Mouse (Mus musculus) left cerebral cortex, postnatal 25 days (tissue): ENCODE results near the gene Srbd1. TPM values are rescaled to one million over a fixed set of nuclear protein-coding genes. Genes with fewer than 3 reads are reported as not detected.

Experiments used
- DNase-seq, 2 experiments: peaks; one replicate each; pipeline ENCODE4 v3.0.0; 2022; ENCODE audit warnings: low spot score in 2 of 2, mixed read lengths in 1 of 2
- intact Hi-C: fragments of 180-260 bp; cut with DNase I; formaldehyde crosslinking; loops from one replicate; pipeline ENCODE4 v1.15.1; 2025
- total RNA-seq, 2 experiments: library from RNA; stranded (reverse); gene quantifications; 2 replicates each; pipeline ENCODE4 v1.2.3; 2021

Gene Srbd1
- total RNA-seq, 2 experiments from 2014 or later, result 14.8 to 15.5 TPM

DNA sequence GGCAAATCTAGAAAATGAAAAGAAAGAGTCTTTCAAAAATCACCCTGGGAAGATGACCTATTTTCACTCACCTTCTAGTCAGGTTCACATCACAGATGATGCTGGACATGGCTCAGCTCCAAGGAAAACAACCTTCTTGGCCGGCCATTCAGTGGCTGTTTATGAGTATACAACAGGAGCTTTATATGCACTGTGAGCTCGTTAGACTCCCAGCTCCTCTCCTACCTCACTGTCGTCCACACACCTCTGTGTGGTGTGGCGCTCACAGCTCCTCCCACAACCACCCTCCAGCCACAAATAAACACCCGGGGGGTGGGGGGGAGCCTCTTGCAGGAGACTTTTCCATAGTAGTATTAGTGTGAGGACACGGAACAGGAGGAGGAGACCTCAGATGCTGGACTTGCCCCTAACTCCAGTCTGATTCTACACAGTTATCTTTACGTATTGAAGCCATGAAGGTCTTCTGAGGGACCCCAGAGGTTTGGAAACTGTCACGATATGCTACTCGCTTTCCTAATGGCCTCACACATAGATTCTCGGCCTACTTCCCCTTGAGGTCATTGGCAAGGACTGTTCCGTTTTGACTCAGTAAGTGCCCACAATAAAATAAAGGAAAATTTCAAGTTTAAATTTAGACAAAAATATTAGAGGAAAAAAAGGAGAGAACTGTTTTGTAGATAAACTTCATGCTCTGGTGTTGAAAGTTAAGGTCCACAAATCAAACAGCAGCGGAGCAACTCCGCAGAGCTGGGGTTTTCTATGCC, 104.6 kb downstream of the Srbd1 start:
- no peak for DNase-seq
- intact Hi-C loops, result no loop called here

- no peak for DNase-seq
- intact Hi-C loops, result no loop called here
Observed at GRCm38 (mm10) chr17:86039741-86040140, 105.2 kb downstream of the Srbd1 start.

- intact Hi-C loops, result no loop called here
- no peak for DNase-seq
Observed at GRCm38 (mm10) chr17:86038211-86038648, 106.7 kb downstream of the Srbd1 start.

- intact Hi-C loops, result no loop called here
- DNase-seq, result no peak
Observed at GRCm38 (mm10) chr17:86035576-86035975, 109.4 kb downstream of the Srbd1 start.

DNA sequence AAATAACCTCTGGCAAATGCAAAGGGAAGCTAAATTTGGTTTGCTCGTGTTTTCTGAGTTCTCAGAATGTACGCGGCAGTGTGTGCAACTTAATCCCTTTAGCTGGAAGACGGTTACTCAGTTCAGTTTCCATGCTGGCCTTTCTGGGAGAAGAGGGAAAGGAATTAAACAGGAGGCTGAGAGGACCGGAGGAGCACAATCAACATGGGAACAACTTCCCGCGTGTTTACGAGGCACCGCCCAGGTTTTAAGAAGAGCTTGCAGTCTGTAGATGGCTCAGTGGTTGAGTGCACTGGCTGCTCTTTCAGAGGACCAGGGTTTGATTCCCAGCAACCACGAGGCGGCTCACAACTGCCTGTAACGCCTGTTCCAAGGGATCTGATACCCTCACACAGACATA, 109.8 kb downstream of the Srbd1 start:
- DNase-seq, result no peak
- intact Hi-C loops, result no loop called here

DNA sequence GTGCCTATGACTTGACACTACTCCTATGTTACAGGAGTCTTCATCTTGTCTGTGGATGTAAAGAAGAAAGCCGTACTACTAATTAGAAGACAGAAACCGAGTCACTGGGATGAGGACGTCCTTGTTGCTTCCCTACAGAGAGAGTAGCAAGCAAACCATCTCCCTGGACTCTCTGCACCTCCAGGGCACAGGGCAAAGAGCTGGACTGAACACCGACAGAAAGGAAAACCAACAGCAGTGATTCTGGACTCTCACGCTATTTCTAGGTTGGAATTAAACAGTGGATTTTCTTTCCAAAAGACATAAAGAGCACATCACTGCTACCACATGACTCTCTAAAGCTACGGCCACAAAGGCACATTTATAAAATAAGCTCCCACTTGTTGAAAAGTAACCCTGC, 110.3 kb downstream of the Srbd1 start:
- intact Hi-C loops, result no loop called here
- no peak for DNase-seq

GRCm38 (mm10) chr17:86032113-86032714, 112.8 kb downstream of the Srbd1 start:
- DNase-seq, result no peak
- intact Hi-C loops, result no loop called here

- no peak for DNase-seq
- intact Hi-C loops, result no loop called here
Observed at GRCm38 (mm10) chr17:86030016-86030415, 115.0 kb downstream of the Srbd1 start.

DNA sequence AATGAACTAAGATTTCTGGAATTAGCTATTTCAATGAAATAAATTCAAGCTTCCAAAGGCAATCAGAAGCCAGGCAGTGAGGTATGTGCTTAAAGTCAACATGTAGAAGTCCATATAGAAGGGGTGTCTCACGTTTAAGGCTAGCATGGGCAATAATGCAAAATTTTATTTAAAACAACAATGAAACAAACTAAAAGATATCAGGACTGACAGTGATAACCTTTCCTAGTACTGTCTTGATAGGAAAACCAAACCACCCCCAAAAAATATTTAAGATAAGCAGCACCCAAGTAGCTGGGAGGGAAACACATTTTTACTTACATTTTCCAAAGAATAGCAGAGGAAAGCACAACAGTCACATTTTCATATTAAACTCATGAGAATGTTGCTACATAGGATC, 115.8 kb downstream of the Srbd1 start:
- intact Hi-C loops, result no loop called here
- DNase-seq, result no peak

GRCm38 (mm10) chr17:86027577-86028199, 117.3 kb downstream of the Srbd1 start:
- DNase-seq, result no peak
- intact Hi-C loops, result no loop called here

DNA sequence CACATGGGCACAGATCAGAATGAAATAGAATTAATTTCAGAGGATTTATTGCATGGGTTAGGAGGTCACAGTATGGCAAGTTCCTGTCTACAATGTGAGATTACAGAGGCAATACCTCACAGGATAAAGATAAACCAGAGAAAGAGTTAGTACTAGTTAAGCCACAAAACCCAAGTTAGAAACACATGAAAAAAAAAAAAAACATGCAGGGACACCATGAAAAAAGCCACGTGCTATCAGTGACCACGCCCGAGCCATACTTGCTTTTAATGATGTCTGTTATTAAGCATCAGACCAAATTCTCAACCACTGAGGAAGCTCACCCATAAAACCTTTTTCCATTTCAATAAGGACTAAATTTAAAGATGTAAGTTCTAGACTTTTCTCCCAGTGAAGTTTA, 120.4 kb downstream of the Srbd1 start:
- intact Hi-C loops, result no loop called here
- DNase-seq, result no peak

GRCm38 (mm10) chr17:86022366-86022765, 122.6 kb downstream of the Srbd1 start:
- no peak for DNase-seq
- intact Hi-C loops, result no loop called here

DNA sequence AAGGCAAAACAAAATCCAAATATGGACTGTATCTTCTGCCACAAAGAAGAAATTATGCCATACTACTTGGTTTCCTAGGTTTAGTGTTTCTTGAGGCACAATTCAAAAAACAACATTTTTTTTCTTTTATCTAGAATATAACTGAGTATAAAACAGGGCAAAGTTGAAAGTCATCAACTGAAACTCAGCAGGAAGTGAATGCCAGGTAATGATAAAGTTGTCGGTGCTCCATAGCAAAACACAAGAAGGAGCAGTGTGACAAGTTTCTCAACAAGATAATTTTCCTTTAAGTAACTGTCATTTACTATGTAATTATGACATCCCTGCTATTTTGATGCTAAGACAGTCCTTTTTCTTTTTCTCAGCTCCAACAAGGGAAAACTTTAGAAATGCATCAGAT, 123.2 kb downstream of the Srbd1 start:
- intact Hi-C loops, result no loop called here

DNA sequence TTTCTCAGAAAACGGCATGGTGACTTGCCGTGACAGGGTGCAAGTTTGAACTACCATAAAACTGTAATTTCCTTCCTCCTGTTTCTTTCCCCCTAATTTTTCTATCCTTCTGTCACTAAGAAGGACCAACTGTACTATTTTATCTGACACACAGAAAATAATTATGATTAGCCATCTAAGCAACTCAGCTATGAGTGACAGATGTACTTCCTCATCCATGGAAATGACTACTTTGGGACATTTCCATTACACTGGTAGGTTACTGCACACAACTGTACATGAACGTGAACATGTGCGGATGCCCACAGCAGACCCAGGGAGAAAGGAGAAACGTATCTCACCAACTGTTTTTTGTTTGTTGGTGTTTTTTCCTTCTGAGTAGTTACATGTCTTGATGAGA, 123.7 kb downstream of the Srbd1 start:
- DNase-seq, result no peak
- intact Hi-C loops, result no loop called here

More for the DNA sequence above, 123.2 kb downstream of the Srbd1 start:
- no peak for DNase-seq

DNA sequence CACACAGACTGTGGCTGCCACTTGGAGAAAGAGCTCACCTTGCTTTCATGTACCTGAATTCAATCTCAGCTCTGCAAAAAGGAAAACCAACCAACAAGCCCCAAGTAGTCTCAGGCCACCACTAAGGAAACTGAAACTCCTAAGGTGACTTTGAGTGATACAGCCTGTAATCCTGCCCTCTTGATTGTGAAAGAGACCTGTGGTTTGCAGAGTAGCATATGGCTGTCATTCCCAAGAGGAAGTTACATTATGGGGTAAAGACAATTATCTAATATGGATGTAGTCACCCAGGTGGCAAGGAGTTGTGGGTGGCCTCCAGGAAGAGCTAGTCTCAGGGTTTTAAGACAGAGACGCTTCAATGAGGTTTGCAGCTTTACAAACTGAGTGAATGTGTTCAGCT, 125.2 kb downstream of the Srbd1 start:
- intact Hi-C loops, result no loop called here

GRCm38 (mm10) chr17:86014246-86014645, 130.7 kb downstream of the Srbd1 start:
- DNase-seq, result no peak
- intact Hi-C loops, result loop anchor here (2.0 kb wide), 1 partner anchor 349 kb away; no protein-coding TSS in a partner anchor

More for the DNA sequence above, 125.2 kb downstream of the Srbd1 start:
- DNase-seq, result no peak

- intact Hi-C loops, result no loop called here
- no peak for DNase-seq
Observed at GRCm38 (mm10) chr17:86012576-86012975, 132.4 kb downstream of the Srbd1 start.

DNA sequence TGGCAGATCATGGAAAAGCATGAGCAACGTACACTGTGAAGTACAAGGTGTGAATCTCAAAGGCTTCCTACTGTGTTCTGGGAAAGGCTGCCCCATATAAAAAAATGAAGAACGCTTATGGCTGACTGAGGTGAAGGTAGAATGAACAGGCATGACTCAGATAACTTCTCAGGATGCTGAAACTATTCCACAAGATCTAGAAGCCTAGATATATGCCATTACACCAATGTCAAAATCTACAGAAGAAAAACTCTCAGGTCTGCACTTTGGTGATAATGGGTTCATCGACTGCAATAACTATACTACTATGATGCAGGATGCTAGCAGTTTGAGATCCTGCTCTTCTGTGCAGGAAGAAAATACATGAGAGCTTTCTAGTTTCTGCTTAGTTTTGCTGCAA, 133.1 kb downstream of the Srbd1 start:
- intact Hi-C loops, result no loop called here
- DNase-seq, result no peak

GRCm38 (mm10) chr17:86008401-86008800, 136.6 kb downstream of the Srbd1 start:
- no peak for DNase-seq
- intact Hi-C loops, result no loop called here

- no peak for DNase-seq
- intact Hi-C loops, result no loop called here
Observed at GRCm38 (mm10) chr17:86002113-86002512, 142.9 kb downstream of the Srbd1 start.

- DNase-seq, result no peak
- intact Hi-C loops, result no loop called here
Observed at GRCm38 (mm10) chr17:86001667-86002066, 143.3 kb downstream of the Srbd1 start.
